Mouse (Mus musculus) limb, embryonic 12.5 days (tissue): ENCODE data around the gene Rhebl1. TPM values are rescaled to one million over a fixed set of nuclear protein-coding genes. Genes with fewer than 3 reads are reported as not detected.

Source experiments
- ATAC-seq: fragments of 200-750 bp; cut with Nextera tagmentation; 2 replicates; pipeline ENCODE4 v1.8.0; 2017; ENCODE audit warnings: low read depth, moderate TSS enrichment; ENCODE audit not compliant: insufficient number of reproducible peaks, insufficient read depth, low FRiP score, low TSS enrichment
- H3K27ac ChIP-seq: fragments of 300-500 bp; sonication (generic); 2 replicates; pipeline ENCODE4 v1.5.1; 2016; ENCODE audit warnings: mild to moderate bottlenecking, moderate library complexity
- H3K27me3 ChIP-seq: fragments of 300-500 bp; sonication (generic); 2 replicates; pipeline ENCODE4 v1.6.1; 2016; ENCODE audit warnings: mild to moderate bottlenecking, moderate library complexity
- H3K36me3 ChIP-seq: fragments of 300-500 bp; sonication (generic); 2 replicates; pipeline ENCODE4 v1.6.1; 2016; ENCODE audit warnings: mild to moderate bottlenecking, moderate library complexity
- H3K4me1 ChIP-seq: fragments of 300-500 bp; sonication (generic); replicated peaks from 2 replicates; pipeline ENCODE4 v1.6.1; 2016
- H3K4me2 ChIP-seq: fragments of 300-500 bp; sonication (generic); 2 replicates; pipeline ENCODE4 v1.6.1; 2016; ENCODE audit warnings: mild to moderate bottlenecking, moderate library complexity
- H3K4me3 ChIP-seq: fragments of 300-500 bp; sonication (generic); replicated peaks from 2 replicates; pipeline ENCODE4 v1.5.1; 2016; ENCODE audit warnings: mild to moderate bottlenecking
- H3K9ac ChIP-seq: fragments of 300-500 bp; sonication (generic); replicated peaks from 2 replicates; pipeline ENCODE4 v1.6.1; 2016; ENCODE audit warnings: mild to moderate bottlenecking, moderate library complexity
- H3K9me3 ChIP-seq: fragments of 300-500 bp; sonication (generic); 2 replicates; pipeline ENCODE4 v1.6.1; 2016; ENCODE audit warnings: mild to moderate bottlenecking, moderate library complexity
- WGBS: fragments of 180-500 bp; shearing (Covaris S2); methylation state at CpG from one replicate; pipeline ENCODE4 v1.1.7; 2016; 5-methylcytosine and 5-hydroxymethylcytosine counted together
- polyA plus RNA-seq: library from polyadenylated mRNA; unstranded; fragments of >200 nt; fragmentation: Nextera tagmentation; extraction: Ambion mirVana; gene quantifications from 2 replicates; pipeline ENCODE4 v1.2.1, GENCODE M21; 2016

Rhebl1 gene
- polyA plus RNA-seq, 1 experiment from 2014 or later = 23.9 TPM

DNA sequence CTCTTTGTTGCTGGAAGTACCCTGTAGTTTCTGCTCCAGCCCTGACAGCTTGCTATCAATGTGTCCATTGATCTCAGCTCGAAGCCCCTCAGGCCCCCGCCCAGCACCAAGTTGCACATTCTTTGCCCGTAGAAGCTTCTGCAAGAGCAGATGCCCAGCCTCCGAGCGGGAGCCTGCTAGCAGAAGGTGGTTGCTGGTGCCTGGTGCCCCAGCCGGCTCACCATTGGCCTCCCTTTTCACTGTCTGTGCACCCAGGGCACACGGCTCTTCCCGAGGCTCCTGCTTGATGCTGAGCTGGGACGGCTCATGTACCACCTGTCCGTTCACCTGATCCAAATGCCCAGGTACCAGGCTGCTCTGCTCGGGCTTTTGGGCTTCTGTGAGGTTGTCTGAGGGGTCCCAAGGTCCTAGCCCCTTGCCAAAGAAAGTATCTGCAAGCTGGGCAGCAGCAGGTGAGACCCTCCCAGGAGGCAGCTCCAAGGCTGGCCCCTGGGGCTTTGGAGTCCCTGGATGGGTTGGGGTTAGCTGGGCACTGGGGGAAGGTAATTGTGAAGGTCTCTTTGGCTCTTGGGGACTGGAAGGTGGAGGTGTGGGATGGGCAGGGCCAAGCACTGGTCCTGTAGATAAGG is 50.6 kb downstream of the Rhebl1 start:
- no peak overlapping the region for H3K4me2 ChIP-seq
- H3K27ac ChIP-seq = no peak overlapping the region
- ATAC-seq = no peak
- 93% methylated on average over 11 of the region's 11 CpGs for WGBS
- H3K9me3 ChIP-seq = no peaks in the 10 kb centered on the region
- no peaks in the 10 kb centered on the region for H3K4me1 ChIP-seq
- H3K9ac ChIP-seq = no peak overlapping the region
- H3K36me3 ChIP-seq = peaks cover 100% of the 10 kb centered on the region
- H3K27me3 ChIP-seq = no peaks in the 10 kb centered on the region
- H3K4me3 ChIP-seq = no peak overlapping the region

DNA sequence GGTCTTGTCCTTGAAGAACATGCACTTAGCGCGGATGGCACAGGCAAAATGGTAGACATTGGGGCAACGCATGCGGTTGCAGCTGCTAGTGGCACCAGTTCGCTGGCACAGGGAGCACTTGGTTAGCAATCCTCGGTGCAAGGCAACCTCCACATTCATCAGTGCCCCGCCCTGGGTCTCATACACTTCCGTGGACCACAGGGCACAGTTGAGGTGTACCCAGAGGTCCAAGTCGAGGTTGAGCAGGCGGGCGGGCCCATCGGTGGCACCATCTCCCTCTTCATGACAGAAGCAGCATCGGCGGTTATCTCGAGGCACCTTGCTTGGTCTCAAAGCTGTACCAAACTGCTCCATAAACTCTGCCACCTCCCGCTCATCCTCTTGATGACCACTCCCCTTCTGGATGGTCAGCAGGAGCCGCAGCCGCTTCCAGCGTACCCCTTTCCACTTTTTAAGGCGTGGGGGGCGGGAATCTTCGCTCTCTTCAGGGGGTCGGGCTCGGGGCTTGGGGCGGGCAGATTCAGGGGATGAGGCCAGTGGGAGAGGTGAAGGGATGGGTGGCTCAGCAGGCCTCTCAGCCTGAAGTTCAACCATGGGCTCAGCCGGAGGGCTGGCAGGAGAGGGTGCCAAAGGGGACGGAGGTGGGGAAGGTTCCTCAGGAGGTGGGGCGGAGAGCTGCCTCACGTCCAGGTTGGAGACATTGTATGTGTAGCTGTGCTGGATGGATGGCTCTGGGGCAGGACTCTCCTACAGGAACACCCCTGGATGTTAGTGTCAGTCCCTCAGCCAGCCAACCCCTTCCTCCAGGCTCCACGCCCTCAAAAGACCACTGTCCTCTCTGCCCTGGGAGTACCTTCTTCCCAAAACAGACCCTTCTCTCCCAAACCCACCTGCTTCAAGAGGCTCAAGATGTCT is 54.4 kb downstream of the Rhebl1 start:
- WGBS = 93% methylated on average over 30 of the region's 30 CpGs
- no peak overlapping the region for H3K27ac ChIP-seq
- no peak overlapping the region for H3K4me2 ChIP-seq
- no peak overlapping the region for H3K4me3 ChIP-seq
- peaks cover 100% of the 10 kb centered on the region for H3K36me3 ChIP-seq
- H3K9me3 ChIP-seq = no peaks in the 10 kb centered on the region
- no peak for ATAC-seq
- no peaks in the 10 kb centered on the region for H3K27me3 ChIP-seq
- no peak overlapping the region for H3K9ac ChIP-seq
- no peaks in the 10 kb centered on the region for H3K4me1 ChIP-seq

DNA sequence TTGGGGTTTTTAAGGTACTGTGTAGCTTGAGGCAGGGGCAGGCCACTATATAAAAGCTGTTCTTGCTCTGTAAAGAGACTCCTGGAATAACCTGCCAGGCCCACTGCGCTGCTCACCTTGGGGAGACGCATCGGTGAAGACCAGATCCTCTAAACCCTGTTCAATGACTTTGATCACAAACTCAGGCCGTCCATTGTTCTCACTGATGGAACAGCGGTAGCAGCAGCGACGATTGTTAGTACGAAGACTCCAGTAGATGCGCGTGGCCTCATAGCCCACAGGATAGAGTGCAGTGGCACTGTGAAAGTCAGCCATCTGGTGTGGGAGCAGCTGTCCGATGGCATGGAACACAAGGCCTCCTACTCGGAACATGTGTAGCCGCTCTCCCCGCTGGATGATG is 55.2 kb downstream of the Rhebl1 start:
- Histone ChIP-seq H3K4me2 (no peak overlapping the region), H3K36me3 (peaks cover 100% of the 10 kb centered on the region), H3K4me3 (no peak overlapping the region), H3K27ac (no peak overlapping the region), H3K27me3 (no peaks in the 10 kb centered on the region), H3K9ac (no peak overlapping the region), H3K4me1 (no peaks in the 10 kb centered on the region), H3K9me3 (no peaks in the 10 kb centered on the region)
- ATAC-seq = no peak
- 94% methylated on average over 14 of the region's 14 CpGs for WGBS

DNA sequence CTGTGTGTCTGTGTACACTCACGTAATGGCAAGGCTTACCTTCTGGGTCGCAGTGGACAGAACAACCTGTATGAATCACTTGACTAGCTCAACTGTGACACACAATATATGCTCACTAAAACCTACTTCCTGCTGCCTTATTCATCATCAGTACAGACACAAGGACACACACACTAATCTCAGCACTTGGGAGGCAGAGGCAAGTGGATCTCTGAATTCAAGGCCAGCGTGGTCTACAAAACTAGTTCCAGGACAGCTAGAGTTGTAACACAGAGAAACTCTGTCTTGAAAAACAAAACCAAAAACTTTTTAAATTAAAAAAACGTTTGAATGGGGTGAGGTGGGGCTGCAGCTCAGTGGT is 56.6 kb downstream of the Rhebl1 start:
- ATAC-seq = no peak
- H3K4me1 ChIP-seq = 0 out of 2 replicates have a peak, but pooled peaks cover under 1% of the 10 kb centered on the region
- peaks cover 100% of the 10 kb centered on the region for H3K36me3 ChIP-seq
- WGBS = 75% methylated on average over 4 of the region's 4 CpGs
- H3K4me2 ChIP-seq = no peak overlapping the region
- no peak overlapping the region for H3K4me3 ChIP-seq
- no peaks in the 10 kb centered on the region for H3K9me3 ChIP-seq
- H3K9ac ChIP-seq = no peak overlapping the region
- no peaks in the 10 kb centered on the region for H3K27me3 ChIP-seq
- H3K27ac ChIP-seq = no peak overlapping the region

DNA sequence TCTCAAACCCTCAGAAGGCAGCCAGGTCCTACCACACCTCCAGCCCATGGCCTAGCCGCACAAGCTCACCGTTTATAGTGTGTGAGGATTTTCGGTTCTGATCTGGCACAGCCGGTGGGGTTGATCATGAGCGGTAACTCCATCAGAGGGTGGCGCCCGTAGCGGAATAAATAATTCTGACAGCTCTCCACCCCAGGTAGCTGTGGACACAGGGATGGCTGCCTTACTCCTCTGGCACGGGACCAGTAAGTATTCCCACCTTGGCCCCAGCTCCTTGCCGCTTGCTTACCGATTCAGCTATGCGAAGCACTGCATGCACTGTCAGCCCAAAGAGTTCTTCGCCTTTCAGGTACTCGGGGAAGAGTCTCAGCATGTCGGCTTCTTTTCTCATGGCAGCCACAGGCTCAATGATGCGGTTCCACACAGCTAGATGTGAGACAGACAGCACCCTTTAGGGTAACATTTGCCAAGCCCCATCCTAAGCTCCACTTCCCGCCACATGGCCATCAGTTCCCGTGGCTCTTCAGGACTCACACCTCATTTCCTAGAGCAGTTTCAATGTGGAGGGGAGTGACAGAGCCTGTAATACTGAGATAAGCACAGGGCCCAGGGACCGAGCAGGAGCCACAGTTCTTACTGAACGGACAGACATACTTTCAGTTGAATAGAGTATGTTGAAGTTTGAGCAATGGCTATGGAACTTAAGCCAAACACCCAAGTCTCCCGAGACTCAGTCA is 57.2 kb downstream of the Rhebl1 start:
- Histone ChIP-seq H3K4me2 (no peak overlapping the region), H3K9me3 (no peaks in the 10 kb centered on the region), H3K9ac (no peak overlapping the region), H3K4me1 (0 out of 2 replicates have a peak, but pooled peaks cover 3% of the 10 kb centered on the region), H3K27me3 (no peaks in the 10 kb centered on the region), H3K36me3 (peaks cover 97% of the 10 kb centered on the region), H3K4me3 (no peak overlapping the region), H3K27ac (no peak overlapping the region)
- ATAC-seq = no peak
- WGBS = 93% methylated on average over 21 of the region's 21 CpGs

DNA sequence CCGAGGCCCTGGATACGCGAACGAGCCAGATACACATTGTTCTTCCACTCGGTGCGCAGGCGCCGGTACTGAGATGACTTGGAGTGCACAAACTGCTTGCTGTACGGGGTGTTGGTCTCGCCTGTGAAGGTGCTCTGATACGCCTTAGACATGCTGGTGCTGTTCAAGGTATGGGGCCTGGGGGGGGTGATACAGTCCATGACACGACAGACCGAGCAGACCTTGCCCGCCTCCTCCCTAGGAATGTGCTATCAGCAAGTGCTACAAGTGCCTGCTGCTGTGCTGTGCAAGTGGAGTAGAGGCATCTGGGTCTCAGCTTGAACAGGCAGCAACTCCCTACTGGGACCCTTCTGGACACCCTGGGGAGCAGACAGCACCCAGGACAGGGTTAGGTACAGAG is 59.0 kb downstream of the Rhebl1 start:
- WGBS = 94% methylated on average over 14 of the region's 14 CpGs
- no peak overlapping the region for H3K9ac ChIP-seq
- ATAC-seq = no peak

DNA sequence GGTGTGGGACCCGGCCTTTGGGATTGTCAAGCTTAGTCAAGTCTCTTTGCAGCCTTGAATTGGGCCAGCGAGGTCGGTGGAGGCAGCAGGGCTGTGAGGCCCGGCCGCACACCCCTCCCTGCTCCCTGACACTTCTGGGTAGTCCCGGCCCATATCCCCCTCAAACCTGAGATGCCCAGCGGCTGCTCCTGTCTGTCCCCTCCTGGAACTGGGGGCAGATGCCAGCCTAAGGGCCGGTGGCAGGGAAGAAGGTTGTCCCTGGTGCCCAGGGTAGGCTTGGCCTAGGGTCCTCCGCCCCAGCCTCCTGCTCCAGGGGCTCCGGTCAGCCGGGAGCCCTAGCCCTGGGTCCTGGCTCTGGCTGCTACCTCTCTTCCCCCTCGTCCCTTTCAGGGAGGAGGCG is 60.3 kb downstream of the Rhebl1 start:
- no peak overlapping the region for H3K4me3 ChIP-seq
- peaks cover 65% of the 10 kb centered on the region for H3K36me3 ChIP-seq
- H3K9ac ChIP-seq = no peak overlapping the region
- H3K4me1 ChIP-seq = peaks cover 10% of the 10 kb centered on the region
- no peaks in the 10 kb centered on the region for H3K27me3 ChIP-seq
- H3K4me2 ChIP-seq = no peak overlapping the region
- no peaks in the 10 kb centered on the region for H3K9me3 ChIP-seq
- no peak overlapping the region for H3K27ac ChIP-seq
- WGBS = 87% methylated on average over 13 of the region's 13 CpGs
- ATAC-seq = no peak

More for the DNA sequence above, 59.0 kb downstream of the Rhebl1 start:
- Histone ChIP-seq H3K4me3 (no peak overlapping the region), H3K27me3 (no peaks in the 10 kb centered on the region), H3K4me2 (no peak overlapping the region), H3K4me1 (0 out of 2 replicates have a peak, but pooled peaks cover 3% of the 10 kb centered on the region), H3K36me3 (peaks cover 78% of the 10 kb centered on the region), H3K27ac (no peak overlapping the region), H3K9me3 (no peaks in the 10 kb centered on the region)

DNA sequence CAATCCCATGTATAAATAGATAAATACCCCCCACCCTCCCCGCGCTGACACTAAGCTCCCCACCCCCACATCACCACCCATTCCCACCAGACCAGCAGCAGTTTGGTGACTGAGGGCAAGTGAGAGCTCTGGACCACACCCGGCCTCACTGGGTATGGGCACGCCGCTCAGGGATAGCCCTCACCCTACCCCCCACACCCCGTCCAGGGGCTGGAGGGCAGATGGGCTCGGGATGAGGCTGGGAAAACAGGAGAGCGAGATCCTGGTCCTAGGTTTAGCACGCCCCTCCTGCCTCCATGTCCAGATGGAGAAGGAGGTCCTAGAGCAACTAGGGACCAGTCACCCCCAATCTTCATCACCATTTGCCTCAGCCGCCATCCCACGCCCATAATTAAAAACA is 61.1 kb downstream of the Rhebl1 start:
- WGBS = 86% methylated on average over 11 of the region's 11 CpGs
- Histone ChIP-seq H3K27ac (no peak overlapping the region), H3K27me3 (no peaks in the 10 kb centered on the region), H3K9ac (no peak overlapping the region), H3K4me3 (no peak overlapping the region), H3K36me3 (peaks cover 58% of the 10 kb centered on the region), H3K4me2 (no peak overlapping the region), H3K4me1 (peaks cover 10% of the 10 kb centered on the region), H3K9me3 (no peaks in the 10 kb centered on the region)
- ATAC-seq = no peak

DNA sequence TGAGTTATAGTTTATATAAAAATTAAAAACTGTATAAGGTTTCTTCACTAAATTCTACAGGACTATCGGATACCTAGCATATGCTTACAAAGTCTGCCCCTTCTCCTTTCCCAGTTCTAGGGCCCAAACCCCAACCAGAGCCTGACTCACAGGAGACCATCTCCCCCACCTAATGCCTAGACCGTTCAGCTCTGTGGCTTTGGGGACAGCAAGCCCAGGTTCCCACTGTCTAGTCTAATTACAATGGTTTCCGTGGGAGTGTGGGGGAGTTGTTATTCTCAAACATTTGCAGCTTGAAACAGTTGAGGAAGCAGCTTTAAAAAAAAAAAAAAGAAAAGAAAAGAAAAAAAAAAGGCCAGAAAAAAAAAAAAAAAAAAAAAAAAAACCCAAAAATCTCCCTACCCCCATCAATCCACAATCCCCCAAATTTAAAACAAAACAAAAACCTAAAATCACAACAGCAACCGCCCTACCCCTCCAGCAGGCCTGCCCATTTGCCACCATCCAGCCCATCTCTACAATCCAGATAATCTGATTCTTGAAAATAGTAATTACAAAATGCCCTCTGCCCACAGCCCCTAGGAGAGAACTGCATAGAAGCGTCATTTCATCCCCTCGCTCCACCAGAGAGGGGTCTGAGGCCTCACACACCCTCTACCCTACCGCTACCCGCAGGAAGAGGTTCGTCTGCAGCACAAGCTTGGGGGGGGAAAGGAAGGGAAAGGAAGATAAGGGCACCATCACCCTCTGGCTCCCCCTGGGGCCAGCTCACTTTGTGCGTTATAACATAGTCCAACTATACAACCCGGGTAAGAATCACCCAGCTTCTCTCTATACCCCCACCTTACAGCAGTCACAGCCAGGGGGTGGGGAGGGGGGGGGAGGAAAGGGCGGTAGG is 61.9 kb downstream of the Rhebl1 start:
- H3K4me3 ChIP-seq = 0 out of 2 replicates have a peak overlapping the region, but pooled peaks have one; percentile 70
- peak overlapping the region; percentile 63 for H3K4me2 ChIP-seq
- peaks cover 58% of the 10 kb centered on the region for H3K36me3 ChIP-seq
- H3K4me1 ChIP-seq = peaks cover 10% of the 10 kb centered on the region
- 62% methylated on average over 12 of the region's 12 CpGs for WGBS
- no peaks in the 10 kb centered on the region for H3K9me3 ChIP-seq
- no peaks in the 10 kb centered on the region for H3K27me3 ChIP-seq
- H3K9ac ChIP-seq = no peak overlapping the region
- H3K27ac ChIP-seq = peak overlapping the region; percentile 92
- no peak for ATAC-seq

DNA sequence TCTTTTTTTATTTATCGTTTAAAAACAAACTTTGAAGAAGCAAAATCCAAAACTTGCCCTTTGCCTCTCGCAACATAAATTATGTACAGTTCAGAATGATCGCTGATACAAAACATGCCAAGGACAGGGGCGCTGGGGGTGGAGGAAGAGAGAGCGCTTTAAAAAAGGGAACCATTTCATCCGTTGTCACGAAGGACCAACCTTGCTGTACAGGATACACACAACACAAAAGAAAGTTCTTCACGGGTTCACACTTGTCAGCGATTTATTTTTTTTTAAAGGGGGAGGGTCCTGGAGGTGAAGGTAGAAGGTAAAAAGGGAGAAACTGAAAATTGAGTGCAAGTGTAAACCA is 62.7 kb downstream of the Rhebl1 start:
- peak; percentile 21; the same call in 1 of the 2 replicates for ATAC-seq
- Histone ChIP-seq H3K4me3 (peak overlapping the region; percentile 70), H3K9me3 (no peaks in the 10 kb centered on the region), H3K36me3 (peaks cover 56% of the 10 kb centered on the region), H3K4me2 (peak overlapping the region; percentile 63), H3K9ac (0 out of 2 replicates have a peak overlapping the region, but pooled peaks have one; percentile 40), H3K27ac (peak overlapping the region; percentile 92), H3K4me1 (peaks cover 10% of the 10 kb centered on the region), H3K27me3 (no peaks in the 10 kb centered on the region)
- 13% methylated on average over 9 of the region's 9 CpGs for WGBS
